Mouse (Mus musculus) layer of hippocampus, adult 11-12 months (tissue): ENCODE results near the gene Cyren.
A peak's percentile ranks its signal among the peaks of the same experiment; 100 is the strongest.

Source experiments
- DNase-seq: peaks from one replicate; pipeline ENCODE4 v3.0.0; 2022; ENCODE audit warnings: low spot score

Cyren gene

DNA sequence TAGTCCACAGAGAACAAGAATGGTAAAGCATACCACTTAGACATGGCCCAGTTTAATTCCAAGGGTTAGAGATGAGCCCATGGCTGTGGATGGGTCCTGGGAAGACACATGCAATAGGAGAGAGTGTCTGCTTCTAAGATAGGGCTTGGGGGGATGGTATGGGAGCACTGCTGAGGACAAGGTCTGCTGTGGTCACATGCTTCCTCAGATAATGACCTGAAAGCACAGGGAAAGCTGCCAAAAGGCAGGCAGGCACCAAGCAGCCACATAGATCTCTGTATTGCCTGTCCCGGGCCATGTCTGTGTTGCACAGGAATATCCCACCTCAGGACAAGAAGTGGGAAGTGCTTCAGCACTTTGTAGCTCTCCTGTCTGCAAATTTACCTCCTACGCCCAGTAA, 21.3 kb upstream of the Cyren start:
- no peak for DNase-seq

DNA sequence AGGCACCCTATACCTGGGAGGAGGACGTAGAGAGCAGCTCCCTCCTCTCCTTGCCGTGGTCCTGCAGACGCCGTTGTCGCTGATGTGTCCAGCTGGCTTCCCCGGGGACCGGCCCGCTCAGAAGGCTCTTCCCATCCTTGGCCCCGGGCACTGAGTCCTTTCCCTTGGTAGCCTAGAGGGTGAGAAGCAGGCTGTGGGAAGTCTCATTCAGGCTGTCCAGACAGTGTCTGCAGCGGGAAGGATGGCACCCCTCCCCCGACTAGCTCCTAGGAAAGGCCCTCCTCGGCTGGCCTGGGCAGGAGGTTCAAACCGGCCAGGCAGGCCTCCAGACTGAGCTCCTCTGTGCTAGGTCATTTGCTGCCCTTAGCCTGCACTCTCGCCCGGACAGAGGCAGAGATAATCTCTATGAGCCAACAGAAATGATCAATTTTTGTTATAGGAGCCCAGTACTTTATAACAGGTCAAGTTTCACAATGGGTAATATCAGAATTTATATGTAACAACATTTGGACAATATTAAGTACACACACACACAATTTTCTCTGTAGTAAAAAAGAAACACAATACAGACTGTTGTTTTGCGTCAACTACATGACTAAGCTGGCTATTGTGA, 18.4 kb upstream of the Cyren start:
- no peak for DNase-seq

DNA sequence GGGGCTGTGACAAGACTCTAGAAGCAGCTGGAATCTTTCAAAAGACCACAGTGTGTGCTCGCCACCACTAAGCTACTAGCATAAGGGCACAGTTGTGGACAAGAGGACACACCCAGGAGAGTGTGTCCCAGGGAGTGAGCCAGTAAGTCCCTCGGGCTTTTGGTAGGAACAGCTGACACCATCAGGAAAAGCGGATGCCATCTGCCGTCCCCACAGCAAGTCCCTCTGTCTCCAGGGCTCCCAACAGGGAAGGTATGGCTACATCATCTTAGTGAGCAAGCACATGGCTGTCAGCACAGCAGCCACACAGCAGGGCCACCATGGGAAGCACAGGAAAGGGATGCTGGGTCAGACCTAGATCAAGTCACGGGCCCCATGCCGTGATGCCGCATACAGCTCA, 17.7 kb upstream of the Cyren start:
- DNase-seq, result no peak

DNA sequence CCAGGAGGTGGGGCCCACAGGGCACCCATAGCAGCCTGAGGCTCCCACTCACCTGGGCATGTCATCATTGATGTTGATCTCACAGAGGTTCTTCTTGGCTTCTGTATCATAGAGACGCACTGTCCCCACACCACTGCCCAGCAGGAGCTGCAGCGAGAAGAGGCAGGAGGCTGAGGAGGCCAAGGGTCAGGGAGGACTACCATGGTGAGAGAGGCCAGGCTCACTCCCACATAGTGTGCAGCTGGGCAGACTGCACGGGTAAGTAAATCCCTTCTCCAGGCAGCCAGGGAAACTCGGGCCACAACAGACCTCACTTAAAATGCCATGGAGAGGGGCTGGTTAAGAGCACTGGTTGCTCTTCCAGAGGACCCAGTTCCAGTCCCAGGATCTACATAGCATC, 11.3 kb upstream of the Cyren start:
- DNase-seq, result no peak

DNA sequence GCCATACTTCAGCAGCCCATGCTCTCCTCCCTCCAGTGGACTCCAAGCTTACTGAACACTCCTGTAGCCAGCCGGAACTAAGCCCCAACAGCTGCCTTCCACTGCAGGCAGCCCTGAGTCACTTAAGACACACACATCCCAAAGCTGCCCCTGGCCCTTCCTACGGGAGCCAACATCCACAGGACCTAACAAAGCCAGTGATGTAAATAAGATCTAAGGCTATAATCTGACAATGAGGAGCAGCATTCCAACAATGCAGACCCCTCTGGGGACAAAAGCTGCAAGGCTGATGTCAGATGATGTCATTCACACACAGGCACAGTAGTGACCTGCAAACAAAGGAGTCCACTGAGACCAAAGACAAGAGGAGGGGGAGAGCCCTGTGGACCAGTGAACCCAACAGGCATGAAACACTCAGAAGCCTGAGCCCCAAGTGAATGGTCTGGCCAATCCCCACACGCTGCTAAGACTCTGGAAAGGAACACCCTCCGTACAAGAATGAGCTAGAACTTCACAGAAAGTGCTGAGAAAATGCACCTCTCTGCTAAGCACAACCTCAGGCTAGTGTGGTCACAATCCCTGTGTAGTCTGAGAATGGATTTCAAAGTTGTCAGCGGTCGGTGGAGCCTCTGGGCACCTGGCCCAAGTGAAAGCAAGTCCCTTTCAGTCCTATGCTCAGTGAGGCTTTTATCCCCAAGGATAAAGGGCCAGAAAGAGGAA, 9.4 kb upstream of the Cyren start:
- no peak for DNase-seq

DNA sequence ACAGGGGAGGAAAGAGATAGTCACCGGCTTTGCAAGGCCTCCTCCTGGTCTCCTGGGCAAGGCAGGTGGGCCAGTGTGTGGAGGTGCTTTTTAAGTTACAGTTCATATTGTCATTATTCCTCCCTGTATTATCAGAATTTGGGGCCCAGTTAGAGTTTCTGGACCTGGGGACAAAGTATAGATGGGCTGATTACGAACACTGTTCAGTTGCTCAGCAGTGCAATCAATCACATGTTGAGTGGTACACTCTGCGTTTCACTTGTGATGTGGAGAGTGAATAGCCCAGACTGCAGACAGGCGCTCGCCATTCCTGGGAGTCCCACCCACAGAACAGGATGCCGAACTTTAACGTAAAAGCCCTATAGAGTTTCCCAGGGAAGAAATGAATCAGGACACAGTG, 6.9 kb upstream of the Cyren start:
- DNase-seq, result no peak

DNA sequence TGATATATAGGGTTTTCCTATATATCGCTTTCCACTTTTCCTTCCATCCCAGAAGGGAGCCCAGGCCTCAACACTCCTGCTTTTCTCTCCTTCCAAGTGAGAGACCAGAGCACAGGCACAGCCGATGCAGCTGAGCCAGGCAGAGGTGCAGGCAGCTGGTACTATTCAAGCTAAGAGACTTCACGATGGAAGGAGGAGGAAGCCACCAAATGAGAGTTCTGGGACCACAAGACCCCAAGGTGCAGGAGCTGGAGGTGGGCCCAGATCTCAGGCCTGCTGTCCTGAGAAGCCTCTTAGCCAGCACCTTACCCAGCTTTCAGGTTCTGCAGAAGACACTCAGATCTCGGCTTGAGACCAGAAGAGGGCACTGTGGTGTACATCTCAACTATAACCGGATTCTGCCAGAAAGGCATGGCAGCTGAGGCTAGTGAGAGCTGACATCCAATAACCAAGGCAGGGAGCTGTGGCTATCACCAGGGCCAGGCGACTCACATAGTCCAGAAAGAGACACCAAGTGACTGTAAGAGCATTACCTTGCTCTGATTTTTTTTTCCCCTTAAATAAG, 2.1 kb upstream of the Cyren start:
- peak; percentile 78 for DNase-seq

DNA sequence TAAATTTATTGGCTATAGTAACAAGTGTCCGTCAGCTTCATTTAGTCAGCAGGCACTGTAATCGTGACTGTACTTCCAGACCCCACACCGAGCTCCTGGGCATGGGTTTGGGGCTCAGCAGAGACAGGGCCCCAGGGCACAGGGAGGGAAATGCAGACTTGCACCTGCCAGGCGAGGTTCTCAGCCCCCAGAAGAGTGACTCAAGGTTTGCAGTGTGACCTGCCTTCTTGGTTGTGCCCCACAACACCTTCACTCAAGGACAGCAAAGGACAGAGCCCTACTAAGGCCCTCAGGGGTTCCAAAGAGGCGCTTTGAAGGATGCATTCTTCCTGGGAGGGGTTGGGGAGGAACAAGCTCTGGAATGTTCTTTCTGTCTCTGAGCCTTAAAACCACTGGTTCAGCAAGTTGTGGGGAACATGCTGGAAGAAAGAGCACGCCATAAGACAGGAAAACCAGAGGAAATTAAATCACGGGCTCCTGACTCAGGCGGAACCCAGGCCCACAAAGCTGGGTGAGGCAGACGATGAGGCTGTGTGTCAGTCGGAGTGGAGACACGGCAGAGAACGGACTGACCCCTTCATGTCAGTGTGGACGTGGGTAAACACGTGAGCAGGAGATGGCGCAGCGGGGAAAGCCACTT, 1.4 kb upstream of the Cyren start:
- DNase-seq, result no peak

DNA sequence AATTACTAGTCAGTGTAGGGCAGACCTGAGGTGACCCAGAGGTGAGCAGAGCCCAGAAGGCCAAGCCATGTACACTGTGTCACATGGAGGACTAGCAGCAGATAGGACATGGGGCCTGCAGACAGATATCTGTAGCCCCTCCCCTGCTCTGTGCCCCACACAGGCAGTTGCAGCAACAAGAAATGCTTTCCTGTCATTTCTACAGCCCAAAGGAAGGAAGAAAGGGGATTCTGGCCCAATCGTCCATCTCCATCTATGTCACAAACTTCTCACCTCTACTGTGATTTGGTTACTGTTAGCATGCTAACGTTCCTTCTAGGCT, 1.1 kb downstream of the Cyren start:
- DNase-seq, result no peak

DNA sequence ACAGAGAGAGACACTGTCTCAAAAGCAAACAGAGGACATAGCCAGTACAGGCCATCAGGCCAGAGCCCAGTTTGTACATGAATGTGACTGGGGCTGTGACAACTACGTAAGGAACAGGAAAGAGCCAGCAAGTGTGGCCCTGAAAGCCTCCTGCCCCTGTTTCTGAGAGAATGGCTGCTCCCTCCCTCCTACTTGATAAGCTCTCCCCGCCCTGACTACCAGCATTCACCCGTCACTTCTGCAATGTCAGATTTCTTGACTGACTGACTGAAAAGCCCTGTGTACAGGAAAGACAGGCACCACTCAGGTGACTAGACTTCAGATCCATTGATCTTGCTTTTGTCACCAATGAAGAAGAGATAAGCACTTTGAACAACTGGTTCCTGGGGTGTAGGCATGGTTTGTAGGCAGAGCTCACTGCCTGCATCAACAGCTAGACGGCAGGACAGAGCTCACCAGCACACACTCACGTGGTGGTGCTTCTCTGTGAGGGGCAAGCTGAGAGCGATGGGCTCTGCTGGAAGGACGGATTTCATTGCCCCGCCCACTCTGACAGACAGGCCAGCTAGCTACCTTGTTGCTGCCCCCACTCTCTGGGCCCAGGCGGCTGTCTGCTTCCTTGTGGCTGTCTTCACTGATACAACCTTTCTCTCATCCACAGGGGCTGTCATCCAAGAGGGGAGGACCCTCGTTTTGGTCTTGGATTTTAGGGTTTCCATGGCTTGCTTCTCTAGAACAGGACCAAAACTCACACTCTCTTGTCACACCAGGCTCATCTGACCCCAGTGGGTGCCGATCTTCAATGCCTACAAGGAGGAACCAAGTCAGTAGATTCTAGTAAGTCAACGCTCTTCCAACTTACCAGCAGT, 1.7 kb downstream of the Cyren start:
- no peak for DNase-seq

DNA sequence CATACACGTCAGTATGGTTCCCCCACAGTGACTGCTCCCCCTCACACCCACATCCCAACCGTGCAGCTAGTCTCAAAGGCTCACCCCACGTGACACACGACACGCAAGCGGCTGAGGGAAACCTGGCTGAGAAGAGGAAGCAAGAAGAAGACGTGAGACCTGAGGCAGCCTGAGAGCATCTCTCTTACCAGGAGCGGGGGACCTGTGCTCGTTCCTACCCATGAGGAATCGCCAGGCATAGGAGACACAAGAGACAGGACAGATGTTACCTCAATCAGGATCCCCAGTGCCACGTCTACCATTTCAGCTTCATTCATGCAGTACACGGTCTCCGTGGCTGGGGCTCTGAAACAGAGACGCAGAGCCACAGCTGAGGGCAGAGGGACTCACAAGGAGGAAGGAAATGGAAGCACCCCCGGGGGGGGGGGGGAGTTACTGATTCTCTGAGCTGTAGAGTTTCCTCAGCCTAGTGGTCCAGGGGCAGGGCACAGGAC, 2.5 kb downstream of the Cyren start:
- no peak for DNase-seq

DNA sequence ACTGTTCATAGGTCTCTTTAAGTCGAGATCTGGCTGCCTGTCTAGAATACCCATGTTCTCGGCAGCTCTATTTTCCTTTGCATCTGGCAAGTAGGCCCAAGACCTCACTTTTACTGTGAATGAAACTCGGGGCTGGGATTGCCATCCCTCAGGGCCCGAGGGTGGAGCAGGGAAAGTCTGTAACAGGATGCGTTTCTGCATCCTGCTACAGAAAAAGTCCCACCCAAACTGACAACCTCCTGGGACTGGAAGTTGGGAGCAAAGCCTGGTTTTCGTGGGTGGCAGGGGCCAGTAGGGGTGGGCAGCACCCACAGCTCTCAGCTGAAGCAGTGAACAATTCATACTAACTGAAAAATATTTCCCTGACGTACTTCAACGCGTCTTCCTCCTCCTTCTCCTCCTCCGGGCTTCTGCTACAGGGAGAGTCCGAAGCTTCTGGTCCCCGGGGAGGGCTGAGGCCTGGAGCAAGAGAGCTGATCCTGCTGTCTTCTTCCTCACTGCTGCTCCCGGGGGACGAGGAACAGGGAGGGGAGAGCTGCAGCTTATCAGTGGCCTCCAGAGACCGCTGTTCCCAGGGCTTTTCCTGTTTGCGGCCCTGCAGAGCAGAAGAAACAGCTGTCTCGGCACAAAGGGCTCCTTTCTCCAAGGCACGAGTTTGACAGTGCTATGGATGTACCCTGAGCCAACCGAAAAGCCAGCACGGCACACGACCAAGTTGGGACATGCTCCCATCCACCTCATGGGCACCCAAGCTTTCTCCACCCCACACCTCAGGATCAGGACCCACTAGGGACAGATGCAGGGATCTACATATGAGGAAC, 3.5 kb downstream of the Cyren start:
- no peak for DNase-seq

DNA sequence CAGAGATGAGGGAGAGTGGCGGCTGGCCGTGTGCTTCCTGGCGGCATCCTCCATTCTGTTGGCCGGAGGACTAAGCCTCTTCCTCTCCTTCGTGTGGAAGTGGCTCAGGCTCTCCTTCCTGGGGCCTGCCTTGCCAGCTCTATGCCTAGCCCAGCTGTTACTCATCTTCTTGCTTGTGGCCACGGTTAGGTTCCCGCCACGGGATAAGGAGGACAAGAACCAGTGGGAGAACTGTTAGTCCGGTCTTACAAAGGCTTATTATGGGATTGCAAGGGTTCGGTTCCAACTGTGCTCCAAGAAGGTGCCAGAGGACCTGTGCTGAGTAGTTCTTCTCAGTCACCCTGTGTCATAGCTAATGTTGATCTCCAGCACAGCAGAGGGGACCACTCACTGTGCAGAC, 5.0 kb downstream of the Cyren start:
- DNase-seq, result no peak

DNA sequence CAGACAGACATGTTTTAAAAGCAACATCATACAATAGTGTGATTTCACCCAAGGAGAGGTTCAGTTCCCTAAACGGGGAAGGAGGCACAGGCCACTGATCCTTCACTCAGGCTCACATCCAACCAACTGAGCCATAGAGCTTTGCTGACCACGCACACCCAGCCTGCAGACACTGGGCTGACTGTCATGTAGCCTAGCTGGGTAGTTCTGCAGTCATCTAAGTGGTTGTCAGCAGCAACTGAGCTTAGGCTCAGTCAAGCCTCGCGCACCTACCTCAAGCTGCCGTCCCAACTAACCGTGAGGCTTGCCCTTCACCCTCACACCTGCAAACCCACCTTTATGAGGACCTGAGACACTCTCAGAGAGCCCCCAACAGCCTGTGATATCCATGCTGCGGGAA, 5.9 kb downstream of the Cyren start:
- no peak for DNase-seq

DNA sequence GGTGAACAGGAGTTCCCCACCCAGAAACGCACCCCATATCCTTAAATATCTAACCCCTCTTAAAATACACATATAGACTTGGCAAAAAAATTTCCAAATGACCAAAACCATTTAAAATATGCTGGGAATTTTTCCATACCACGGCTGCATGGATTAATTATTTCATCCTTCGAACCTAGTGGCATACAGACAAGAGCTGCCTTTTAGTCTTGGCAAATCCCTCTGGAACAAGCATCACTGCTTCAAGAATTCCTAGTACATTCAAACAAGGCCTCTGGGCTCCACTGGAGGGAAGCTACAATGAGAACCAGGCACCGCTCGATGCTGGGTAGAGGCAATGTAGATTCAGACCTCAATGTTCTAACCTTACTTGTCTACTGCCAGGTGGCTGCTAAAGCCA, 7.1 kb downstream of the Cyren start:
- no peak for DNase-seq

DNA sequence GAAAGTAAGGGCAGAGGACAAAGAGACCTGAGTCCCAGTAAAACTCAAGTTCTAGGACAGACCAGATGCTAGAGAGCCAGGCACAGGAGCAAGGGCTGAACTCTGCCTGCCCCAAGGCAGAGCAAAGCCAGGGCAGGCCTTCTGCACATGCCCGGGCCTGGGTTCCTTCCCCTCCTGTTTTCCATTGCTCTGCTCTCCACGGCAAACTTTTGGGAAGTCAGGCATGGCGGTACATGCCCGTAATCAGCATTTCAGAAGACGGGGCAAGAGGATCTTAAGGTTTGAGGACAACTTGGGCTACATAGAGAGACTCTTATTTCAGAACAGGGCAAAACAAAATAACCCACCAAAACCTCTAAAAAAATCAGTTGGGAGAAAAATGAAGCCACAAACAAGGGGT, 7.7 kb downstream of the Cyren start:
- DNase-seq, result no peak

DNA sequence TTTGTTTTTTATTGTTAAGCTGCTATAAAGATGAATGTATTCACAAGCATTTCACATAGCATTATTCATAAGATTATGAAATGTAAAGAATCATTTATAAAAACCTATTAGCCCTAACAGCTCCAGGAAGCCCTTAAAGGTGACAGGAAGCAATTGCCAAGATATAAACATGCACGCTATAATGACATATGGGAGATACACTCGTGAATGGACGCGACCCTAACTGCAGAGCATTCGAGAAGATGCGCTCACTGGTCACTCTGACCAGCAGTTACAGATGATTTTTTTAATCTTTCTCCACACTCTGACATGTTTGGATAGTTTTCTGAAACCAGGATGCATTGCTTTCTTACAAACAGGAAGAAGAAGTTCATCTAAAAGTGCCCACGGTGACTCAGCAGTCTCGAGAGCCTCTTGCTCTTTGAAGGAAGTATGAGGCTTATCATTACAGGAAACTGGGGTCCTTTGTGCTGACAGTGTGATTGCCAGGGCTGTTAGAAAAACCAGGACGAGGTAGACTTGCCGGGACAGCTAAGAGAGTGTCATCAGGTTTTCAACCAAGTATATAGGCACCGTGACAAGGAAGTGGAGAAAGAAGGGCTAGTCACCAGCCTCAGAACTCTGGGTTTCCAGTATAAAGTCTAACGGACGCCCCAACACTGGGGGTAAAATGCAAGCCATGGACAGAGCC, 8.5 kb downstream of the Cyren start:
- no peak for DNase-seq

DNA sequence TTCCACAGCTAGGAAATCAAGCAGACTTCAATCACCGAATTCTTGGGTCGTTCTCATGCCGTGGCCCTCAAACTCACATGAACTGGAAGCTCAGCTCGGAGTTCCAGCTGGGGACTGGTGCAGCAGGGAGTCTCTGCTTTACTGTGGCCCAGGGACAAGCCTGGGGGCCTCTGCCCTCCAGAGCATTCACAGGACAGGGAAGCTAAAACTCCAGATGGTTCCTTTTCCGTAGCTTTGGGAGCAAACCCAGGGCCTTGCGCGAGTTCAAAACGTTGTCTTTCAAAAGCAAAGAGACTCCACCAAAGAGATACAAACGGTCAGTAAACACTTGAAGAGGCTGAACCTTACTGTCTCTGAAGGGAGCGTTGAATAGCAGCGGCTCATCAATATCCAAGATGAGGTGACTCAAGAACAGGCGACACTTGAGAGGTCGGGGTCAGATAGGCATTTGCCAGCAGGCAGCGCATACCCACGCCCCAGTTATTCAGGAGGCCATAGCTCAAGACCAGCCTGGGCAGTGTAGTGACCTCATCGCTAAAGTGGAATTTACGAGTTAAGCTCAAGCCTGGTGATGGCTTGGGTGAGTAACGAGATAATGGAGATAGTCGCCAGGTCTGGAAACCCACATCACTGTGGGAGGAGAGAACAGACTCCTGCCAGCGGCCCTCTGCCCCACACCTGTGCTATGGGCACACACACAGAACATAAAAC, 9.2 kb downstream of the Cyren start:
- no peak for DNase-seq

DNA sequence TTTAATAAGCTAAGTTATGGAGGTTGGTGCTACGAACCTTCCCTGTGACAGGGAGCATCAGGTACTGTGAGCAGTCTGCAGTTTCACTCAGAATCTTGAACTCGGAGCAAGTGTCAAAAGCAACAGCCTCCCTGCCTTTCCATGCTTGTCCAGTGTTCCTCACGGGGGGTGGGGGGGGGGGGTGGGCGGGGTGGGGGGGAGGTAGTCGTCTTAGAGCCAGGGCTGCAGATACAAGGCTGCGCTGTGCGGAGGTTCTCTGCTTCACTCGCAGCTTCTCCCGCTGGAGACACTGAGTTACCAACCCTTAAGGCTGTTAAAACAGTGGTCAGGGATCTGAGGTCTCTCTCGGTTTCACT, 9.9 kb downstream of the Cyren start:
- DNase-seq, result no peak

DNA sequence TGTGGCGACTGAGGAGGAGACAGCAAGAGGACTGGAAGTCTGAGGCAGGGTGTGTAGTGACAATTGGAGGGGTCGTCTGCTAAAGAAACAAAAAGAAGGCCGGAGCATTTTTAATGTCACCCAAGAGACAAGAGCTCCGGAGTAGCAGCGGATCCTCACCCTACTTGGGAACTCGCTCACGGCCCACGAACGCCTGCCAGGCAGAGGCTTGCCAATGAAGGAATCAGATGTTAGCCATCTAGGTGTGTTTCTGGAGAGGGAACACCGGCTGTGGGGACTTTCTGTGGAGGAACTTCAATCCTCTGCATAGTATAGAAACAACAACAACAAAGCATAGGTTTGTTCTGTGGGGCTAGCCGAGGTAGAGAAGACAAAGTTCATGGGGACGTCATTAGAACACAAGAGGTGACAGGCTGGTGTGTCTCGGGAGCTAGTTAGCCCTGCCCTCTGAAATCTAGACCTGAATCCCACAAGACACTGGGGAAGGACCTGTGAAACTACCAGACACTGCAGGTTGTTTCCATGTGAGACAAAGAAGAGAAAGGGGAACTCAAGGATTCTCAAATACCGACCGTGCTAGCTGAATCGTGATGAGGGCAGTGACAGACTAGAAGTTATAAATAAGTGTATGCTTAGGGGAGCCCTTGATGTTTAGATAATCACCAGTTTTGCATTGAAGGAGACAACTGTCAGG, 10.4 kb downstream of the Cyren start:
- DNase-seq, result no peak
